Mouse (Mus musculus) G1E (cell line): ENCODE data around the gene Sv2c.

Experiments
- CTCF ChIP-seq: IDR thresholded peaks from 2 replicates; pipeline ENCODE4 v1.5.1; 2012; ENCODE audit warnings: low read depth, low read length, inconsistent platforms, mixed read lengths
- GATA1 ChIP-seq: IDR thresholded peaks from 2 replicates; pipeline ENCODE4 v1.6.1; 2012; ENCODE audit warnings: borderline replicate concordance, low read length, inconsistent platforms, mixed read lengths
- TAL1 ChIP-seq: conservative IDR thresholded peaks from 2 replicates; pipeline ENCODE4 v1.6.1; 2012; ENCODE audit warnings: low read depth, low read length, inconsistent platforms, mixed read lengths

DNA sequence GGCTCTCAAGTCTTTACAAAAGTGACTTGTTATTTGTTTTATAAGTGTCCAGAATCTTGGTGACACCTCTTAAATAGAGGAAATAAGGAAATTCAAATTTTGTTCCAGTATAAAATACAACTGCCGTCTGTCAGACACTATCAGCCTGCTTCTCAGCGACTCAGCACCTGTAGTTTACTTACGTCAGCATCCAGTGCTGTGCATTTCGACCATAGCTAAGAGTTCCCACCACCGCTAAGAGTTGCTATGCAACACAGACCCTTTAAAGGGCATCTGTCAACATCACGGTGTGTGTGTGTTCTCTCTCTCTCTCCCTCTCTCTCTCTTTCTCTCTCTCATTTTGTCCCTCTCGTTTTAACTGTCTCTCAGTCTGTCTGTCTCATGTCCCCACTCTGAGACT, 170.5 kb downstream of the Sv2c start:
- TF ChIP-seq CTCF = no peak
- no peak for TF ChIP-seq GATA1
- no peak for TF ChIP-seq TAL1
